Mouse (Mus musculus) intestine, postnatal 0 days (tissue): ENCODE measurements at regions not wholly inside any gene's neighbourhood (a gene's known extent, or its start where the extent isn't known, plus 50 kb on each side); places are given as distances from the start of the nearest gene placed in this dataset.

Experiments
- ATAC-seq: fragments of 200-750 bp; cut with Nextera tagmentation; 2 replicates; pipeline ENCODE4 v1.8.0; 2017; ENCODE audit warnings: mild to moderate bottlenecking, moderate TSS enrichment, moderate library complexity
- H3K27ac ChIP-seq: fragments of 300-500 bp; sonication (generic); 2 replicates; pipeline ENCODE4 v1.5.1; 2014; ENCODE audit warnings: mild to moderate bottlenecking, low read depth, low read length, moderate library complexity
- H3K27me3 ChIP-seq: fragments of 300-500 bp; sonication (generic); replicated peaks from 2 replicates; pipeline ENCODE4 v1.6.1; 2014; ENCODE audit warnings: low read length, mixed read lengths; ENCODE audit not compliant: control insufficient read depth, insufficient read depth
- H3K36me3 ChIP-seq: fragments of 300-500 bp; sonication (generic); 2 replicates; pipeline ENCODE4 v1.6.1; 2014; ENCODE audit warnings: mild to moderate bottlenecking, moderate library complexity; ENCODE audit not compliant: control insufficient read depth, insufficient read depth
- H3K4me1 ChIP-seq: fragments of 300-500 bp; sonication (generic); replicated peaks from 2 replicates; pipeline ENCODE4 v1.6.1; 2014; ENCODE audit warnings: antibody characterized with exemption, low read length, mixed read lengths; ENCODE audit not compliant: control insufficient read depth, insufficient read depth
- H3K4me2 ChIP-seq: fragments of 300-500 bp; sonication (generic); replicated peaks from 2 replicates; pipeline ENCODE4 v1.6.1; 2014; ENCODE audit warnings: low read depth, mild to moderate bottlenecking, moderate library complexity
- H3K4me3 ChIP-seq: fragments of 300-500 bp; sonication (generic); 2 replicates; pipeline ENCODE4 v1.5.1; 2014; ENCODE audit warnings: low read depth, low read length
- H3K9ac ChIP-seq: fragments of 300-500 bp; sonication (generic); 2 replicates; pipeline ENCODE4 v1.6.1; 2014; ENCODE audit warnings: mild to moderate bottlenecking, low read depth, low read length
- H3K9me3 ChIP-seq: fragments of 300-500 bp; sonication (generic); 2 replicates; pipeline ENCODE4 v1.6.1; 2016; ENCODE audit warnings: mixed run types; ENCODE audit not compliant: control insufficient read depth
- CTCF ChIP-seq: sonication (generic); IDR thresholded peaks from 2 replicates; pipeline ENCODE4 v1.5.1; 2016; ENCODE audit warnings: low read depth, mild to moderate bottlenecking, control low read depth, antibody characterized with exemption, moderate library complexity
- WGBS: fragments of 180-500 bp; shearing (Covaris S2); extraction: QIAGEN DNeasy Blood & Tissue Kit; methylation state at CpG from one replicate; pipeline ENCODE4 v1.1.7; 2014; 5-methylcytosine and 5-hydroxymethylcytosine counted together

GRCm38 (mm10) chr13:28792461-28793165 is 160.9 kb downstream of the Sox4 start:
- WGBS = 93% methylated on average over 12 of the region's 12 CpGs
- H3K36me3 ChIP-seq = no peaks in the 10 kb centered on the region
- no peak for ATAC-seq

GRCm38 (mm10) chr13:28790381-28790780 is 163.1 kb downstream of the Sox4 start:
- H3K4me3 ChIP-seq = no peak overlapping the region
- H3K9me3 ChIP-seq = no peaks in the 10 kb centered on the region
- ATAC-seq = no peak
- TF ChIP-seq CTCF = no peak
- no peaks in the 10 kb centered on the region for H3K27me3 ChIP-seq
- WGBS = 86% methylated on average over 4 of the region's 4 CpGs
- no peaks in the 10 kb centered on the region for H3K36me3 ChIP-seq
- H3K27ac ChIP-seq = no peak overlapping the region
- H3K4me1 ChIP-seq = no peaks in the 10 kb centered on the region
- H3K9ac ChIP-seq = no peak overlapping the region
- no peak overlapping the region for H3K4me2 ChIP-seq

More at GRCm38 (mm10) chr13:28792461-28793165, 160.9 kb downstream of the Sox4 start:
- Histone ChIP-seq H3K27me3 (no peaks in the 10 kb centered on the region), H3K4me1 (no peaks in the 10 kb centered on the region), H3K9ac (no peak overlapping the region), H3K27ac (no peak overlapping the region), H3K4me2 (no peak overlapping the region), H3K9me3 (no peaks in the 10 kb centered on the region), H3K4me3 (no peak overlapping the region)
- TF ChIP-seq CTCF = no peak

- 48% methylated on average over 3 of the region's 3 CpGs for WGBS
- no peak overlapping the region for H3K4me2 ChIP-seq
- ATAC-seq = no peak
- H3K4me1 ChIP-seq = no peaks in the 10 kb centered on the region
- no peak for TF ChIP-seq CTCF
- no peaks in the 10 kb centered on the region for H3K9me3 ChIP-seq
- no peaks in the 10 kb centered on the region for H3K36me3 ChIP-seq
- no peak overlapping the region for H3K4me3 ChIP-seq
- H3K9ac ChIP-seq = no peak overlapping the region
- H3K27ac ChIP-seq = no peak overlapping the region
- H3K27me3 ChIP-seq = no peaks in the 10 kb centered on the region
Measured at GRCm38 (mm10) chr13:28787331-28787643, 166.2 kb downstream of the Sox4 start.

GRCm38 (mm10) chr13:28786629-28787330 is 166.7 kb downstream of the Sox4 start:
- Histone ChIP-seq H3K9me3 (no peaks in the 10 kb centered on the region), H3K27me3 (no peaks in the 10 kb centered on the region), H3K27ac (no peak overlapping the region), H3K9ac (no peak overlapping the region), H3K4me2 (no peak overlapping the region), H3K36me3 (no peaks in the 10 kb centered on the region), H3K4me1 (no peaks in the 10 kb centered on the region), H3K4me3 (no peak overlapping the region)
- WGBS = 50% methylated on average over 9 of the region's 9 CpGs
- no peak for ATAC-seq
- no peak for TF ChIP-seq CTCF

- Histone ChIP-seq H3K36me3 (no peaks in the 10 kb centered on the region), H3K9ac (no peak overlapping the region), H3K27ac (no peak overlapping the region), H3K4me1 (no peaks in the 10 kb centered on the region), H3K4me3 (no peak overlapping the region), H3K4me2 (no peak overlapping the region), H3K9me3 (no peaks in the 10 kb centered on the region), H3K27me3 (no peaks in the 10 kb centered on the region)
- 73% methylated on average over 10 of the region's 10 CpGs for WGBS
- ATAC-seq = no peak
- no peak for TF ChIP-seq CTCF
Measured at GRCm38 (mm10) chr13:28782497-28783246, 170.8 kb downstream of the Sox4 start.

- Histone ChIP-seq H3K4me2 (no peak overlapping the region), H3K4me1 (no peaks in the 10 kb centered on the region), H3K27ac (no peak overlapping the region), H3K36me3 (no peaks in the 10 kb centered on the region), H3K9ac (no peak overlapping the region), H3K27me3 (no peaks in the 10 kb centered on the region), H3K9me3 (no peaks in the 10 kb centered on the region), H3K4me3 (no peak overlapping the region)
- ATAC-seq = no peak
- WGBS = 39% methylated on average over 5 of the region's 5 CpGs
- TF ChIP-seq CTCF = no peak
Measured at GRCm38 (mm10) chr13:28782081-28782480, 171.4 kb downstream of the Sox4 start.
